Comparison of ENCODE assay signal across 14 mouse cellular contexts in genomic region chr19:42452539-42452938, GRCm38 (mm10). TPM values are rescaled to one million over a fixed set of nuclear protein-coding genes. Genes with fewer than 3 reads are reported as not detected.
"Had no signal": no experiment of that assay in that cellular context is flagged by ENCODE, and none has a peak within 500 bp of the region (broad histone marks: within the 10 kb centered on the region; RNA-seq: fewer than 3 reads in every experiment).

No protein-coding gene starts in this region.

- H3K27ac ChIP-seq: hindbrain, postnatal 0 days; left cerebral cortex, adult 2 months; limb, embryonic 15.5 days; liver, embryonic 12.5 days; macrophage; midbrain, embryonic 13.5 days; neural tube, embryonic 15.5 days had no signal

- H3K9ac ChIP-seq: limb, embryonic 15.5 days; liver, embryonic 12.5 days; lung, embryonic 14.5 days; midbrain, embryonic 13.5 days; neural tube, embryonic 15.5 days had no signal

- H3K4me2 ChIP-seq: limb, embryonic 15.5 days; liver, embryonic 12.5 days; lung, embryonic 14.5 days; midbrain, embryonic 13.5 days; neural tube, embryonic 15.5 days had no signal

- H3K4me3 ChIP-seq: left cerebral cortex, adult 2 months; limb, embryonic 15.5 days; liver, embryonic 12.5 days; megakaryocyte, embryonic 14.5 days; midbrain, embryonic 13.5 days; myocyte; neural tube, embryonic 15.5 days had no signal

- H3K27me3 ChIP-seq: limb, embryonic 15.5 days; liver, embryonic 12.5 days; midbrain, embryonic 13.5 days; neural tube, embryonic 15.5 days had no signal

- ATAC-seq: liver, embryonic 12.5 days; midbrain, embryonic 13.5 days had no signal

- DNase-seq: lung, embryonic 14.5 days; lung, postnatal 10 days; right cerebral cortex, adult 18-20 months; thymus, adult 18-20 months; thymus, postnatal 14 days had no signal

- H3K36me3 ChIP-seq: limb, embryonic 15.5 days; liver, embryonic 12.5 days; midbrain, embryonic 13.5 days; neural tube, embryonic 15.5 days had no signal

- H3K4me1 ChIP-seq: limb, embryonic 15.5 days; liver, embryonic 12.5 days; megakaryocyte, embryonic 14.5 days; midbrain, embryonic 13.5 days; neural tube, embryonic 15.5 days had no signal

- H3K9me3 ChIP-seq: limb, embryonic 15.5 days; liver, embryonic 12.5 days; megakaryocyte, embryonic 14.5 days; midbrain, embryonic 13.5 days; neural tube, embryonic 15.5 days had no signal

RNA-seq across cellular contexts. Expression of gene Crtac1, which starts 21.0 kb away (rescaled TPM):
- polyA plus RNA-seq: liver, embryonic 12.5 days; macrophage; myocyte had no signal
